Mouse (Mus musculus) limb, embryonic 13.5 days (tissue): ENCODE data around the gene Prkab1. TPM values are rescaled to one million over a fixed set of nuclear protein-coding genes. Genes with fewer than 3 reads are reported as not detected.
A peak's percentile ranks its signal among the peaks of the same experiment; 100 is the strongest.

Source experiments
- ATAC-seq: fragments of 200-750 bp; cut with Nextera tagmentation; 2 replicates; pipeline ENCODE4 v1.8.0; 2017; ENCODE audit warnings: low read depth, moderate number of reproducible peaks, moderate TSS enrichment; ENCODE audit not compliant: low FRiP score
- H3K27ac ChIP-seq: fragments of 300-500 bp; sonication (generic); 2 replicates; pipeline ENCODE4 v1.5.1; 2015; ENCODE audit warnings: inconsistent platforms, mild to moderate bottlenecking, moderate library complexity
- H3K27me3 ChIP-seq: fragments of 300-500 bp; sonication (generic); 2 replicates; pipeline ENCODE4 v1.6.1; 2015; ENCODE audit warnings: mild to moderate bottlenecking, inconsistent platforms
- H3K36me3 ChIP-seq: fragments of 300-500 bp; sonication (generic); 2 replicates; pipeline ENCODE4 v1.6.1; 2015; ENCODE audit warnings: inconsistent platforms, mild to moderate bottlenecking, moderate library complexity
- H3K4me1 ChIP-seq: fragments of 300-500 bp; sonication (generic); 2 replicates; pipeline ENCODE4 v1.6.1; 2015; ENCODE audit warnings: inconsistent platforms
- H3K4me2 ChIP-seq: fragments of 300-500 bp; sonication (generic); replicated peaks from 2 replicates; pipeline ENCODE4 v1.6.1; 2015; ENCODE audit warnings: inconsistent platforms, mild to moderate bottlenecking, moderate library complexity
- H3K4me3 ChIP-seq: fragments of 300-500 bp; sonication (generic); 2 replicates; pipeline ENCODE4 v1.5.1; 2015; ENCODE audit warnings: moderate library complexity, mild to moderate bottlenecking, inconsistent platforms
- H3K9ac ChIP-seq: fragments of 300-500 bp; sonication (generic); 2 replicates; pipeline ENCODE4 v1.6.1; 2015; ENCODE audit warnings: mild to moderate bottlenecking, inconsistent platforms
- H3K9me3 ChIP-seq: fragments of 300-500 bp; sonication (generic); 2 replicates; pipeline ENCODE4 v1.6.1; 2016; ENCODE audit warnings: inconsistent platforms
- WGBS: fragments of 180-500 bp; shearing (Covaris S2); methylation state at CpG from one replicate; pipeline ENCODE4 v1.1.7; 2015; 5-methylcytosine and 5-hydroxymethylcytosine counted together
- polyA plus RNA-seq: library from polyadenylated mRNA; unstranded; fragments of >200 nt; fragmentation: Nextera tagmentation; extraction: Ambion mirVana; gene quantifications from 2 replicates; pipeline ENCODE4 v1.2.1, GENCODE M21; 2015

Gene Prkab1
- polyA plus RNA-seq, 1 experiment from 2014 or later, result 69.9 TPM

DNA sequence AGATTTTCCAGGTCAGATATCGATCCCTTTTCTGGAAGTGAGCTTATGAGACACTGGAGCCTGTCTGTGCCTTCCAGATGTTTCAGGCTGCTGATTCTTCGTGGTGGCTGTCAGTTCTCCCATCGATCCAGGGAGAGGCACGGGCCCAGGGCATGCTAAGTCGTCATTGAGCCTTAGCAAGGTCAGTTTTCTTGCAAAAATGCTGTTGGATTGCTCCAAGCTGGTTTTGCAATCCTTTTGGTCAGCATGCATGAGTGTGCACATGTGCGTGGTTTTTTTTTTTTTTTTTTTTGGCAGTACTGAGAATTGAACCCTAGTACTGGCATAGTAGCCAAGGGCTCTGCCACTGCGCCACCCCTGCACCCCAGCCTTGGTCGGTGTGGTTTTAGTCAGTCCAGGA is 21.2 kb downstream of the Prkab1 start:
- Histone ChIP-seq H3K27me3 (no peaks in the 10 kb centered on the region), H3K9me3 (no peaks in the 10 kb centered on the region), H3K4me3 (no peak overlapping the region), H3K4me2 (no peak overlapping the region), H3K36me3 (peaks cover 17% of the 10 kb centered on the region), H3K4me1 (peaks cover 3% of the 10 kb centered on the region; the same call in 1 of the 2 replicates), H3K9ac (no peak overlapping the region), H3K27ac (no peak overlapping the region)
- no peak for ATAC-seq
- WGBS, result 84% methylated on average over 8 of the region's 8 CpGs

DNA sequence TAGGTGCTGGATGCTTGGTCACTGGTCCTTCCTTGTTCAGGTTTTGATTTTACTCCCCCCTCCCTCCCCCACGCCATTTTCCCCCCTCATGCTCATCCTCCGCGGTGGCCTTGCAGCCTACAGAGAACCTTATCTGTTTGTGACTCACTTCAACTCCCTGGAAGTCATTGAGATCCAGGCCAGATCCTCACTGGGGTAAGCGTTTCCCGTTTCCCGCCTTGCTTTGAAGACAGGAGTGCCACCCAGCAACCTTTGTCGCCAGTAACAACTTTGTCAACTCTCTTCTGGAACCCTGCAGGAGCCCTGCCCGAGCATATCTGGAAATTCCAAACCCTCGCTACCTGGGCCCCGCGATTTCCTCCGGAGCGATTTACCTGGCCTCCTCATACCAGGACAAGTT is 26.9 kb downstream of the Prkab1 start:
- 80% methylated on average over 13 of the region's 13 CpGs for WGBS
- Histone ChIP-seq H3K27ac (no peak overlapping the region), H3K4me3 (no peak overlapping the region), H3K4me1 (no peaks in the 10 kb centered on the region), H3K27me3 (no peaks in the 10 kb centered on the region), H3K9ac (no peak overlapping the region), H3K36me3 (peaks cover 40% of the 10 kb centered on the region), H3K4me2 (no peak overlapping the region), H3K9me3 (no peaks in the 10 kb centered on the region)
- ATAC-seq, result no peak

DNA sequence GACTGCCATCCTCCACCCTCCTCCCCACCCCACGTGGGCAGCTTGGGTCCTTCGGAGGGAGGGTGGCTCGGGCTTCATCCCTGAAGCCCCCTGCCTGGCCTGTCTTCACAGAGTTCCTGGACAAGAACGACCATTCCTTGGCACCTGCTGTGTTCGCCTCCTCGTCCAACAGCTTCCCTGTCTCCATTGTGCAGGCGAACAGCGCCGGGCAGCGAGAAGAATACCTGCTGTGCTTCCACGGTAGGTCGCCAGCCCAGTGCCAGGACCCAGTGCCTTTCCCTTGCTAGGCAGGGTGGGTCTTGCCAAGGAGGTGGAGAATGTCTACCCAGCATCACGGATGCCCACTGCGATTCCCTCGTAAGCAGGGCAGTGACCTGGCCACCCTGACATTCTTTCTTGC is 30.2 kb downstream of the Prkab1 start:
- Histone ChIP-seq H3K4me3 (no peak overlapping the region), H3K4me2 (no peak overlapping the region), H3K27ac (no peak overlapping the region), H3K4me1 (no peaks in the 10 kb centered on the region), H3K36me3 (peaks cover 62% of the 10 kb centered on the region), H3K27me3 (no peaks in the 10 kb centered on the region), H3K9me3 (peaks cover 12% of the 10 kb centered on the region), H3K9ac (no peak overlapping the region)
- WGBS, result 96% methylated on average over 15 of the region's 15 CpGs
- ATAC-seq, result no peak

DNA sequence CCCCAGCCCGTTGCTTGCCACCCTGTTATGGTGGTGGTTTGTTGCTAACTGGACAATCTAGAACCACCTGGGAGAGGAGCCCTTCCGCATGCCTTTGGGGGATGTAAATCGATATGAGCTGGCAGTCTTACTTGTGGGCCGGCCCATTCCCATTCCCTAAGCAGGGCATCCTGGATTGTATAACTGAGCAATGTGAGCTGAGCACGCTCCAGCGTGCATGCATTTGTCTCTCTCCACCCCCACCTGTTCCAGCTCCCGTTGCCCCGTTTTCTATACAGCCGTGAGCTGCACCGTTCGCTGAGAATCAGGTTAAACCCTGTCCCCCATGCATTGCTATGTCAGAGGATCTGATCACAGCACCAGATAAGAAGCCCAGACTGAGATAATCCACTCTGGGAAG is 32.6 kb downstream of the Prkab1 start:
- Histone ChIP-seq H3K36me3 (peaks cover 78% of the 10 kb centered on the region), H3K4me3 (no peak overlapping the region), H3K27ac (no peak overlapping the region), H3K27me3 (no peaks in the 10 kb centered on the region), H3K4me2 (no peak overlapping the region), H3K4me1 (no peaks in the 10 kb centered on the region), H3K9ac (no peak overlapping the region), H3K9me3 (peaks cover 12% of the 10 kb centered on the region)
- ATAC-seq, result no peak
- WGBS, result 88% methylated on average over 11 of the region's 11 CpGs

DNA sequence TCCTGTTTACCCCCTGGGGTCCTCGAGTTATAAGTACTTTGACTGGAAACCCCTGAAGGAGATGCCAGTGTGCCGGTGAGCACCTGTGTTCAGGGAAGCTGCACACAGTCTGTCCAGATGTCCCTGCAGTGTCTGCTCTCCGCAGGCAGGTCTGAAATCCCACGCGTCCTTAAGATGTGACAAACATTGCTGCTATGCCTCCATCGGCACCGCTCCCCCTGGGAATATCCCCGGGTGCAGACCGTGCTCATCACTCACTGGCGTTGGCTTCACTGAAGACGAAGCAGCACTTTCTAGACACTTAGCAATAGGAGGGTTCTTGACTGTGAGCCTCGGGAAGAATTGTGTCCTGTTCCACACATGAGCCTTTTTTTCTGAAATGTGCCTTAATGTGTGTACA is 37.0 kb downstream of the Prkab1 start:
- peaks cover 71% of the 10 kb centered on the region for H3K36me3 ChIP-seq
- H3K4me2 ChIP-seq, result no peak overlapping the region
- H3K4me3 ChIP-seq, result no peak overlapping the region
- H3K9ac ChIP-seq, result no peak overlapping the region
- H3K27me3 ChIP-seq, result no peaks in the 10 kb centered on the region
- H3K9me3 ChIP-seq, result peaks cover 12% of the 10 kb centered on the region
- WGBS, result 85% methylated on average over 12 of the region's 12 CpGs
- no peak for ATAC-seq
- H3K27ac ChIP-seq, result no peak overlapping the region
- peaks cover 12% of the 10 kb centered on the region for H3K4me1 ChIP-seq

DNA sequence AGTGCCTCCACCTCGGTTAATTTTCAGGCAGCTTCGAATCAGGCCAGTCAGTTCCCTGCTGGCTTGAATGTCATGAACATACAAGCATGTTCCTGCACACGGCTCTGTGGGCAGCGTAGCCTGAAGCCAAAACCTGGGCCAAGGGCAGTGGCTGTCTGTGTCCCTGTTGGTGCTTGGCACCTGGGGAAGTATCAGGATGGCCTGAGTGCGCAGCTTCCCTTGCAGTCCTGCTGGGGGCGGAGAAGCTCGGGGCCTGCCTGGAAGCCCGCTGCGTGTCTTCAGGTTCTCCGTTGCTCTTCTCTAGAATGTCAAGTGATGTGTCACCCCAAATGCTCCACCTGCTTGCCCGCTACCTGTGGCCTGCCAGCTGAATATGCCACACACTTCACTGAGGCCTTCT is 39.2 kb downstream of the Prkab1 start:
- Histone ChIP-seq H3K9ac (no peak overlapping the region), H3K4me1 (peaks cover 17% of the 10 kb centered on the region), H3K4me2 (no peak overlapping the region), H3K27me3 (no peaks in the 10 kb centered on the region), H3K4me3 (no peak overlapping the region), H3K27ac (no peak overlapping the region), H3K36me3 (peaks cover 66% of the 10 kb centered on the region), H3K9me3 (0 out of 2 replicates have a peak, but pooled peaks cover under 1% of the 10 kb centered on the region)
- WGBS, result 91% methylated on average over 11 of the region's 11 CpGs
- no peak for ATAC-seq

DNA sequence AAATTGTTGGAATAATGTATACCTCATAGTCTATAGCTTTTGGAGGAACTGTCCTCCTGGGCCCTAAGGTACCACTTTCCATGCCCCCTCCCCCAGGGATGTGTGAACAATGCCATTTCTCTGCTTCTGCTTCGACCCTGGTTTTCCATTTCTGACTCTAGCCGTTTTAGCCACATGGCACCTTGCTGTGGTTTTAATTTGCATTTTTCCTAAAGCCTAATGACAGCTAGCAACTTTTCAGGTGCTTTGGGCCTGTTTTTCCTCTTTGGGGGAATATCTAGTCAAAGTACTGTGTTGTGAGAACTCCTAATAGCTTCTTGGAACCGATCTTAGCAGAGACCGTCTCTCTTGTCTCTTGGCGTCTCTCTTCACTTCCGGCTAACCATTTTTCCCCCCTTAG is 39.9 kb downstream of the Prkab1 start:
- H3K36me3 ChIP-seq, result peaks cover 66% of the 10 kb centered on the region
- WGBS, result 84% methylated on average over 6 of the region's 6 CpGs
- no peak for ATAC-seq

DNA sequence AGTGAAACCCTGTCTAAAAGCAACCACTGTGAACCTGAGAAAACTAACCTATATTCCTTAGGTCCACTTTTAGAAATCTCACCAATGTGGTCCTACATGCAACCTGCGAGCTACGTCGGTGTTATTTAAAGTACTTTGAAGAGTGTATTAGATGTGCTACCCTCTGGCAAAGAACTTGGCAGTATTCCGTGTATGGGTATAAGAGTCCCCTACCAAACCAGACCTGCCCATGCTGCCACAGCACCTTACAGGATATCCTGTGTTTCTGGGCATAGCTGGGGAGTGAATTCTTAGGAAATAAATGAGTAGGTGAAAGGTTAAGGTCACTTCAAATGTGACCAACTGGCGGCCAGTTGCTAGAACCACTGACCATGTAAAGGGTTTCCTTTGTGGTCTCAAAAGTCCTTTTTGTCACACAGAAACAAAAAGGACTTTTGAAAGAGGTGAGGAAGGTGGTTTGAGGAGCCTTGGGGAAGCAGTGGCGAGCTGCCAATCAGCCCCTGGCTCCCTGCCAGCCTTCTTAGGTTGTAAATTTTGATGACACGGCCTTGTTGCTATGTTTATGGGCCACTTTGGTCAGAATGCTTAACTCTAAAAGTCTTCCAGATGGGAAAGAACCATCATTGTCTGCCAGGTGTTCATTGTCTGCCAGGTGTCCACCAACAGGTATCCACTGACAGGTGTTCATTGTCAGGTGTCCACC is 41.5 kb downstream of the Prkab1 start:
- Histone ChIP-seq H3K4me2 (no peak overlapping the region), H3K4me1 (peaks cover 25% of the 10 kb centered on the region), H3K27me3 (no peaks in the 10 kb centered on the region), H3K4me3 (no peak overlapping the region), H3K27ac (peak overlapping the region; percentile 28; the same call in 1 of the 2 replicates), H3K9me3 (no peaks in the 10 kb centered on the region), H3K9ac (no peak overlapping the region), H3K36me3 (peaks cover 53% of the 10 kb centered on the region)
- WGBS, result 56% methylated on average over 7 of the region's 7 CpGs
- ATAC-seq, result no peak

More for the DNA sequence above, 39.9 kb downstream of the Prkab1 start:
- peaks cover 17% of the 10 kb centered on the region for H3K4me1 ChIP-seq
- H3K9ac ChIP-seq, result no peak overlapping the region
- no peak overlapping the region for H3K4me3 ChIP-seq
- no peaks in the 10 kb centered on the region for H3K9me3 ChIP-seq
- H3K27ac ChIP-seq, result no peak overlapping the region
- H3K4me2 ChIP-seq, result no peak overlapping the region
- no peaks in the 10 kb centered on the region for H3K27me3 ChIP-seq

DNA sequence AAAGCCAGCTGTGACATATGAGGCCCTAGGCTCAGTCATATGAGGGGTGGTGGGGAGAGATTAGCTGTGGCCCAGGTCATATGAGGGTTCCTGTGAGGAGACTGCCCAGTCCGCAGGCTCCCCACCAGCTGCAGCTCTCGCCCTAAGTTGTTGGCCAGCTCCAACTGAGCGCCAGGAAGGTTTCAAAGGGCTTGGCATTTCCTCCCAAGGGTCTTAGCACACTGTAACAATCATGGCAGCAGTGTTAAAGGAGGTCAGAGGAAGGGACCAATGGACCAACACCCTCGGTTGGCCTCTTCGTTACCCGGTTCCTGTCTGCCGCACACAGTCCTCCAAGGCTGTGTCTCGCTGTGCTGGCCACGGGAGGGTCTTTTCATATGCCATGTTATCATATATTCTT is 43.8 kb downstream of the Prkab1 start:
- ATAC-seq, result no peak
- Histone ChIP-seq H3K4me2 (no peak overlapping the region), H3K9me3 (no peaks in the 10 kb centered on the region), H3K27ac (no peak overlapping the region), H3K9ac (no peak overlapping the region), H3K27me3 (no peaks in the 10 kb centered on the region), H3K36me3 (peaks cover 41% of the 10 kb centered on the region), H3K4me1 (peaks cover 25% of the 10 kb centered on the region), H3K4me3 (no peak overlapping the region)
- WGBS, result 78% methylated on average over 9 of the region's 9 CpGs

DNA sequence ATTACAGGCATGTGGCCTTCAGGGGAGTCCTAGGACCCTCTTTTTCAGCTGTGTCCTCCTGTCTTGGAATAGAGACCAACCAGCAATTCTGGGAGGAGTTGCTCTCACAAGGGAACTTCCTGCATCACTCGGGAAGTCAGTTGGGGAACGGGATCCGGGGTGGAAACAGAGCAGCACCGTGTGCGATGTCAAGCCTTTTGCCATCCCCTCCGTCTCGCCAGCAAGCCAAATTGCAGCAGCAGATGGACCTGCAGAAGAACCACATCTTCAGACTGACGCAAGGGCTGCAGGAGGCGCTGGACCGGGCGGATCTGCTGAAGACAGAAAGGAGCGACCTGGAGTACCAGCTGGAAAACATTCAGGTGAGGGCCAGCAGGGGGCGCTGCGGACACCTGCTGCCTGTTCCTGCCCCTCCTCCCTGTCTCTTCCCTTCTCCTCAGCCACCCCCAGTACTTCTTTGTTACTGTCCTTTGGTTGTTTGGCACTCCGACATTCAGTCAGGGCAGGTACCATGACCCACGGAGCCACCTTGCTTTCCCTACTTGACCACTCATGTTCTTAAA is 45.1 kb downstream of the Prkab1 start:
- Histone ChIP-seq H3K4me1 (peaks cover 25% of the 10 kb centered on the region), H3K27me3 (no peaks in the 10 kb centered on the region), H3K4me3 (no peak overlapping the region), H3K36me3 (peaks cover 42% of the 10 kb centered on the region), H3K9me3 (no peaks in the 10 kb centered on the region), H3K27ac (no peak overlapping the region), H3K9ac (no peak overlapping the region), H3K4me2 (no peak overlapping the region)
- ATAC-seq, result no peak
- 61% methylated on average over 16 of the region's 16 CpGs for WGBS

DNA sequence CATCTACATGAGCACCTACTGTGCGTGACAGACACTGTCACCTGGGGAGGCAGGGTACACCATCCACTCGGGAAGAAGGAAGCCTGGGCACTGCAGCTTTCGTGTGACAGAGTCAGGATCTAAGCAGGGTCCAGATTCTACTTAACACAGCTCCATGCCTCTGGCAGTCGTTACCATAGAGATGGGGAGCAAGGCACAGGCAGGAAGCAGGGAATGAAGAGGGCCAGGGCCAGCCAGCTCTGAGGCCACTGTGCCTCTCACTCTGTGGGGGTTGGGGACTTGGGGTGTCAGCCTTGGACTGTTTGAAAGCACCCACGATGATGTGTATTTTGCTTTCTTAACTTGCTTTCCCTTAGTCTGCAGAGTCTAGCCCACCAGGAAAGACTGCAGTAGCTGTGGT is 46.1 kb downstream of the Prkab1 start:
- H3K4me1 ChIP-seq, result peaks cover 23% of the 10 kb centered on the region
- H3K4me3 ChIP-seq, result no peak overlapping the region
- no peaks in the 10 kb centered on the region for H3K27me3 ChIP-seq
- 49% methylated on average over 5 of the region's 5 CpGs for WGBS
- no peak overlapping the region; the same call in 1 of the 2 replicates for H3K9ac ChIP-seq
- H3K4me2 ChIP-seq, result no peak overlapping the region
- H3K36me3 ChIP-seq, result peaks cover 48% of the 10 kb centered on the region
- no peaks in the 10 kb centered on the region for H3K9me3 ChIP-seq
- H3K27ac ChIP-seq, result no peak overlapping the region
- no peak for ATAC-seq

DNA sequence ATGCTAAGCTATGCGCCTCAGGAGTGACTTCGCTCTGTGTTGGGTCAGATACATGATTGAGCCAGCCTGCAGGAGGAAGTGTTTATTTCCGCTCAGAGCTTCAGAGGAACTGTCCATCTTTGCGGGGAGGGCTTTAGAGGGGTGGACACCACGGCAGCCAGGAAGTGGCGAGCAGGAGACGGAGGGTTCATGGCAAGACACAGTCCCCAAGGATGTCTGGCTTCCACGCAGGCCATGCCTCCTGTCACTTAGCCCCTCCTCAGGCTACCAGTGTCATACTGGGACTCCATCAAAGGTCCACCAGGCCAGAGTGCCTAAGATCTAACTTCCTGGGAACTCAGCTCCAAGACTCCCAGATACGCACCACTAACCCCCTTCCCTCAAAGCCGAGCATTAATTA is 46.6 kb downstream of the Prkab1 start:
- Histone ChIP-seq H3K36me3 (peaks cover 48% of the 10 kb centered on the region), H3K4me3 (no peak overlapping the region), H3K9ac (no peak overlapping the region; the same call in 1 of the 2 replicates), H3K27ac (no peak overlapping the region), H3K4me2 (no peak overlapping the region), H3K4me1 (peaks cover 18% of the 10 kb centered on the region), H3K9me3 (no peaks in the 10 kb centered on the region), H3K27me3 (no peaks in the 10 kb centered on the region)
- WGBS, result 63% methylated on average over 10 of the region's 10 CpGs
- no peak for ATAC-seq

DNA sequence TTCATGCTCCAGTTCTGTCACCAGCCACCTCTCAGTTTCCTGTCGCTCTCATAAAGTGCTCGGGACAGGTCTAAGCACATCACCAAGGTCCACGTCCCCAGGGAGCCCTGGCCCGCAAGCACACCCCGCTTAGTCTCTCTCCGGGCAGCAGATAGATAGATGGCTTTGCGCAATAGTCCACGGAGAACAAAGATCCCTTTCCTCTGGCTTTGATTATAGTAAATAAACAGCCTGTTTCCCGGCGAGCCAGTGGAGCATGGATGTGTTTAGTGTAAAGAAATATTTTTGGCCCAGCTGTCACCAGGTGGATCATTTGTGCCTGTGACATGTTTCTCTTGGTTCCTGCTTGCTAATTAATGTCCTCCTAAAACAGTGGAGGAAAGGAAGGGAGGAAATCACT is 47.0 kb downstream of the Prkab1 start:
- no peak for ATAC-seq
- Histone ChIP-seq H3K27ac (0 out of 2 replicates have a peak overlapping the region, but pooled peaks have one; percentile 28), H3K4me3 (no peak overlapping the region), H3K4me1 (peaks cover 13% of the 10 kb centered on the region; the same call in 1 of the 2 replicates), H3K27me3 (no peaks in the 10 kb centered on the region), H3K4me2 (no peak overlapping the region), H3K9ac (no peak overlapping the region), H3K36me3 (peaks cover 43% of the 10 kb centered on the region), H3K9me3 (no peaks in the 10 kb centered on the region)
- 48% methylated on average over 10 of the region's 10 CpGs for WGBS
